Mouse (Mus musculus) ES-Bruce4 (cell line): ENCODE measurements around the gene Mga. TPM values are rescaled to one million over a fixed set of nuclear protein-coding genes. Genes with fewer than 3 reads are reported as not detected.

Source experiments
- H3K27ac ChIP-seq: 2 replicates; pipeline ENCODE4 v1.5.1; 2012; ENCODE audit warnings: low read length, inconsistent platforms; ENCODE audit not compliant: insufficient read depth
- H3K27me3 ChIP-seq: 2 replicates; pipeline ENCODE4 v1.6.1; 2012; ENCODE audit warnings: mild to moderate bottlenecking, low read length, inconsistent platforms; ENCODE audit not compliant: control insufficient read depth, poor library complexity, insufficient read depth, severe bottlenecking
- H3K36me3 ChIP-seq: 2 replicates; pipeline ENCODE4 v1.6.1; 2012; ENCODE audit warnings: inconsistent platforms, mild to moderate bottlenecking, low read length, moderate library complexity; ENCODE audit not compliant: control insufficient read depth, poor library complexity, insufficient read depth, severe bottlenecking
- H3K4me1 ChIP-seq: one replicate; pipeline ENCODE4 v1.8.1; 2011; ENCODE audit warnings: low read length; ENCODE audit not compliant: control insufficient read depth, insufficient read depth
- H3K4me3 ChIP-seq: 2 replicates; pipeline ENCODE4 v1.5.1; 2011; ENCODE audit warnings: low read depth, mild to moderate bottlenecking, low read length
- H3K9ac ChIP-seq: 2 replicates; pipeline ENCODE4 v1.6.1; 2012; ENCODE audit warnings: low read depth, mild to moderate bottlenecking, inconsistent platforms; ENCODE audit not compliant: poor library complexity, severe bottlenecking
- H3K9me3 ChIP-seq: replicated peaks from 2 replicates; pipeline ENCODE4 v1.6.1; 2012; ENCODE audit warnings: mild to moderate bottlenecking, low read length, inconsistent platforms; ENCODE audit not compliant: control insufficient read depth, poor library complexity, insufficient read depth, severe bottlenecking
- CTCF ChIP-seq: IDR thresholded peaks from one replicate; pipeline ENCODE4 v1.8.1; 2011; ENCODE audit warnings: low read depth, low read length
- EP300 ChIP-seq: IDR thresholded peaks from 2 replicates; pipeline ENCODE4 v1.6.1; 2011; ENCODE audit warnings: low read depth, low read length; ENCODE audit not compliant: insufficient read depth
- POLR2A ChIP-seq: IDR thresholded peaks from one replicate; pipeline ENCODE4 v1.8.1; 2011; ENCODE audit warnings: low read length; ENCODE audit not compliant: insufficient read depth
- polyA plus RNA-seq: library from polyadenylated mRNA; stranded (reverse); fragments of >200 nt; gene quantifications from 2 replicates; pipeline ENCODE4 v1.2.4, GENCODE M21; 2011; ENCODE audit warnings: low read depth; ENCODE audit not compliant: missing spikeins, insufficient read depth, insufficient read length

Mga gene
- polyA plus RNA-seq, 1 experiment, result 147 TPM

- Histone ChIP-seq H3K36me3 (no peaks in the 10 kb centered on the region), H3K27me3 (no peaks in the 10 kb centered on the region), H3K4me3 (no peak overlapping the region), H3K9me3 (no peaks in the 10 kb centered on the region), H3K9ac (no peak overlapping the region), H3K27ac (no peak overlapping the region), H3K4me1 (peaks cover 2% of the 10 kb centered on the region)
- TF ChIP-seq CTCF (no peak), POLR2A (no peak), EP300 (no peak)
Measured at GRCm38 (mm10) chr2:120008672-120009071, 111.6 kb downstream of the Mga start.

GRCm38 (mm10) chr2:120011462-120012200 lies 114.6 kb downstream of the Mga start:
- no peak overlapping the region for H3K27ac ChIP-seq
- TF ChIP-seq CTCF (peak; percentile 20), POLR2A (no peak)
- peaks cover 2% of the 10 kb centered on the region for H3K4me1 ChIP-seq
- H3K27me3 ChIP-seq, result no peaks in the 10 kb centered on the region
- H3K9me3 ChIP-seq, result no peaks in the 10 kb centered on the region
- H3K36me3 ChIP-seq, result no peaks in the 10 kb centered on the region
- H3K9ac ChIP-seq, result no peak overlapping the region
- no peak overlapping the region for H3K4me3 ChIP-seq

GRCm38 (mm10) chr2:120012924-120013323 lies 115.9 kb downstream of the Mga start:
- Histone ChIP-seq H3K9ac (no peak overlapping the region), H3K27me3 (no peaks in the 10 kb centered on the region), H3K9me3 (no peaks in the 10 kb centered on the region), H3K27ac (no peak overlapping the region), H3K36me3 (no peaks in the 10 kb centered on the region), H3K4me3 (no peak overlapping the region), H3K4me1 (no peaks in the 10 kb centered on the region)
- TF ChIP-seq EP300 (no peak), POLR2A (no peak), CTCF (no peak)

- no peak overlapping the region for H3K27ac ChIP-seq
- TF ChIP-seq POLR2A (no peak), CTCF (no peak), EP300 (no peak)
- no peaks in the 10 kb centered on the region for H3K4me1 ChIP-seq
- H3K36me3 ChIP-seq, result no peaks in the 10 kb centered on the region
- no peak overlapping the region for H3K9ac ChIP-seq
- H3K4me3 ChIP-seq, result no peak overlapping the region
- no peaks in the 10 kb centered on the region for H3K27me3 ChIP-seq
- H3K9me3 ChIP-seq, result no peaks in the 10 kb centered on the region
Measured at GRCm38 (mm10) chr2:120013831-120014486, 116.9 kb downstream of the Mga start.

- no peak overlapping the region for H3K27ac ChIP-seq
- TF ChIP-seq EP300, result no peak
- TF ChIP-seq CTCF, result no peak
- no peak for TF ChIP-seq POLR2A
- no peak overlapping the region for H3K4me3 ChIP-seq
- H3K36me3 ChIP-seq, result no peaks in the 10 kb centered on the region
- no peaks in the 10 kb centered on the region for H3K27me3 ChIP-seq
- H3K9me3 ChIP-seq, result no peaks in the 10 kb centered on the region
- H3K4me1 ChIP-seq, result no peaks in the 10 kb centered on the region
- H3K9ac ChIP-seq, result no peak overlapping the region
Measured at GRCm38 (mm10) chr2:120015882-120016281, 118.9 kb downstream of the Mga start.

- no peaks in the 10 kb centered on the region for H3K4me1 ChIP-seq
- no peaks in the 10 kb centered on the region for H3K27me3 ChIP-seq
- H3K9ac ChIP-seq, result no peak overlapping the region
- no peak overlapping the region for H3K4me3 ChIP-seq
- no peaks in the 10 kb centered on the region for H3K36me3 ChIP-seq
- H3K27ac ChIP-seq, result no peak overlapping the region
- TF ChIP-seq EP300 (no peak), CTCF (no peak), POLR2A (no peak)
- H3K9me3 ChIP-seq, result no peaks in the 10 kb centered on the region
Measured at GRCm38 (mm10) chr2:120017599-120017998, 120.6 kb downstream of the Mga start.

Other genes with a start within 250 kb of the Mga start
- 56.0 and 59.3 TPM in 2 replicates for gene Ndufaf1, start 234.4 kb upstream of the Mga start, polyA plus RNA-seq
- 34.9 and 47.3 TPM in 2 replicates for gene Rtf1, start 222.2 kb upstream of the Mga start, polyA plus RNA-seq
- gene Itpka, start 154.9 kb upstream of the Mga start, polyA plus RNA-seq, result 1.6 and 1.7 TPM in 2 replicates
- 1.1 and 1.6 TPM in 2 replicates for gene Ltk, start 136.8 kb upstream of the Mga start, polyA plus RNA-seq
- 42.6 and 43.3 TPM in 2 replicates for gene Rpap1, start 109.7 kb upstream of the Mga start, polyA plus RNA-seq
- 38.4 and 45.2 TPM in 2 replicates for gene Tyro3, start 99.5 kb upstream of the Mga start, polyA plus RNA-seq
- gene Mapkbp1, start 75.5 kb downstream of the Mga start, polyA plus RNA-seq, result 9.2 and 13.4 TPM in 2 replicates
- 16.2 and 18.2 TPM in 2 replicates for gene Jmjd7, start 130.3 kb downstream of the Mga start, polyA plus RNA-seq
- 3.5 and 4.2 TPM in 2 replicates for gene Gm28042, start 130.3 kb downstream of the Mga start, polyA plus RNA-seq
- 5.6 and 8.3 TPM in 2 replicates for gene Pla2g4b, start 136.2 kb downstream of the Mga start, polyA plus RNA-seq